Mouse (Mus musculus): ENCODE measurements around the gene Tmem63c.

The Tmem63c gene

GRCm38 (mm10) chr12:87121918-87122589 is 100.9 kb downstream of the Tmem63c start:
- in situ Hi-C loops (cut with MboI; ENCODE audit: low sequenced_read_pairs) = no loop called here

GRCm38 (mm10) chr12:87127256-87127655 is 106.1 kb downstream of the Tmem63c start:
- in situ Hi-C loops (cut with MboI; ENCODE audit: low sequenced_read_pairs) = no loop called here

- in situ Hi-C loops (cut with MboI; ENCODE audit: low sequenced_read_pairs) = loop anchor here (10.0 kb wide), 1 partner anchor 205 kb away; no protein-coding TSS in a partner anchor
Observed at GRCm38 (mm10) chr12:87130224-87130623, 109.1 kb downstream of the Tmem63c start.

GRCm38 (mm10) chr12:87131181-87131580 is 110.0 kb downstream of the Tmem63c start:
- in situ Hi-C loops (cut with MboI; ENCODE audit: low sequenced_read_pairs) = loop anchor here (10.0 kb wide), 1 partner anchor 204 kb away; no protein-coding TSS in a partner anchor

GRCm38 (mm10) chr12:87131619-87132018 is 110.5 kb downstream of the Tmem63c start:
- in situ Hi-C loops (cut with MboI; ENCODE audit: low sequenced_read_pairs) = loop anchor here (10.0 kb wide), 1 partner anchor 203 kb away; no protein-coding TSS in a partner anchor

- in situ Hi-C loops (cut with MboI; ENCODE audit: low sequenced_read_pairs) = loop anchor here (10.0 kb wide), 1 partner anchor 203 kb away; no protein-coding TSS in a partner anchor
Observed at GRCm38 (mm10) chr12:87132210-87132609, 111.1 kb downstream of the Tmem63c start.

- in situ Hi-C loops (cut with MboI; ENCODE audit: low sequenced_read_pairs) = loop anchor here (10.0 kb wide), 1 partner anchor 202 kb away; no protein-coding TSS in a partner anchor
Observed at GRCm38 (mm10) chr12:87132784-87133183, 111.6 kb downstream of the Tmem63c start.

- in situ Hi-C loops (cut with MboI; ENCODE audit: low sequenced_read_pairs) = loop anchor here (10.0 kb wide), 1 partner anchor 197 kb away; no protein-coding TSS in a partner anchor
Observed at GRCm38 (mm10) chr12:87137439-87138341, 116.5 kb downstream of the Tmem63c start.

- in situ Hi-C loops (cut with MboI; ENCODE audit: low sequenced_read_pairs) = loop anchor here (10.0 kb wide), 1 partner anchor 196 kb away; no protein-coding TSS in a partner anchor
Observed at GRCm38 (mm10) chr12:87138342-87138701, 117.2 kb downstream of the Tmem63c start.

- in situ Hi-C loops (cut with MboI; ENCODE audit: low sequenced_read_pairs) = loop anchor here (10.0 kb wide), 1 partner anchor 196 kb away; no protein-coding TSS in a partner anchor
Observed at GRCm38 (mm10) chr12:87138768-87139167, 117.6 kb downstream of the Tmem63c start.
